Mouse (Mus musculus): Measurements from ENCODE around the gene Adprhl1. TPM values are rescaled to one million over a fixed set of nuclear protein-coding genes. Genes with fewer than 3 reads are reported as not detected.

Adprhl1 gene
- total and polyA plus RNA-seq, 2 experiments from 2014 or later = 252 to 337 TPM

- 64% methylated on average over 3 of the region's 3 CpGs for WGBS
- ATAC-seq (ENCODE audit: insufficient read depth, low read depth) (no peak), DNase-seq (ENCODE audit: low spot score) (no peak)
- no peak overlapping the region for H3K4me2 ChIP-seq (ENCODE audit: low read depth, low read length)
- no peak overlapping the region for H3K4me3 ChIP-seq (ENCODE audit: low read depth, low read length)
- H3K4me1 ChIP-seq (ENCODE audit: control insufficient read depth, insufficient read depth) = peaks cover 18% of the 10 kb centered on the region; the same call in 1 of the 2 replicates
- peaks cover 18% of the 10 kb centered on the region; the same call in 1 of the 2 replicates for H3K27me3 ChIP-seq (ENCODE audit: control insufficient read depth, insufficient read depth, low read length)
- H3K36me3 ChIP-seq (replicated peaks; ENCODE audit: control insufficient read depth, insufficient read depth, low read length) = no peaks in the 10 kb centered on the region
- H3K9me3 ChIP-seq (replicated peaks; ENCODE audit: control insufficient read depth, low read length) = no peaks in the 10 kb centered on the region
- H3K9ac ChIP-seq (replicated peaks; ENCODE audit: low read depth, low read length) = no peak overlapping the region
- no peak overlapping the region for H3K27ac ChIP-seq (ENCODE audit: low read depth)
- no peak for TF ChIP-seq EP300 (IDR thresholded peaks at IDR 0.05; ENCODE audit: low read depth)
- TF ChIP-seq CTCF (IDR thresholded peaks at IDR 0.05; ENCODE audit: low read depth) = no peak
Observed at GRCm38 (mm10) chr8:13202806-13203205, 51.2 kb downstream of the Adprhl1 start.

DNA sequence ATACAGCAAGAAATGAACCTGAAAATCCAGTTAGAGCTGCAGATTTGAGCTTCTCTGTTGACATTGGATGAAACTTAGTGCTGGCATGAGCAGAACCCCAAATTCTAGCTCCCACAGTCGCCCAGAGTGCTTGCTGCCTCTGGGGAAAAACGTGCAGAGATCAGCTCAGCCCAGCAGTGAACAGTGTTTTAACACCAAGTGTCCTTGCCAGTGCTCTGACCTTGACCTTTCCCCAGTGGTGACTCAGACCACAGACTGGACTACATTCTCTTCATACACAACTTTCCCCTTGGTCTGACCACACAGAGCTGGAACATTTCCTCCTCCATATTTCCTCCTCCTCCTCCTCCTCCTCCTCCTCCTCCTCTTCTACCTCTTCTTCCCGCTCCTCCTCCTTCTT is 51.9 kb downstream of the Adprhl1 start:
- TF ChIP-seq CTCF (IDR thresholded peaks at IDR 0.05; ENCODE audit: low read depth) = no peak
- TF ChIP-seq EP300 (IDR thresholded peaks at IDR 0.05; ENCODE audit: low read depth) = no peak
- H3K9ac ChIP-seq (replicated peaks; ENCODE audit: low read depth, low read length) = no peak overlapping the region

DNA sequence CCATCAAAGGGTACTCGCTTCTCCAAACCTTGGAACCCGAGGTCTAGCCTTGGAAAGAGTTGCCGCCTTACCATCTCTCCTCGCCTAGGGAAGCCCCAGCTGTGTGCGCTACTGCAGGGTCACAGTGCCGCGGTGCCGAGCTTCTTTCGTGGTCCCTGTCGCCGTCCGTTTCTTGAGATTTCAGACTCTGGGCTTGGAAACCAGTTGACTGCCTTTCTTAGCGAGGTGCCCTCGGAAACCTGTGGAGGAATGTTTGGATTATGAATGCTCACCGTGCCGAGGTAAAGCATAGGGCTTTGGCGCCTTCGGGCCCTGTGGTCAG is 53.0 kb downstream of the Adprhl1 start:
- ATAC-seq (ENCODE audit: insufficient read depth, low read depth) = no peak

More for the DNA sequence above, 51.9 kb downstream of the Adprhl1 start:
- WGBS = 48% methylated on average over 3 of the region's 3 CpGs
- H3K27me3 ChIP-seq (ENCODE audit: control insufficient read depth, insufficient read depth, low read length) = peaks cover 21% of the 10 kb centered on the region; the same call in 1 of the 2 replicates
- no peak overlapping the region for H3K27ac ChIP-seq (ENCODE audit: low read depth)
- H3K4me2 ChIP-seq (ENCODE audit: low read depth, low read length) = 0 out of 2 replicates have a peak overlapping the region, but pooled peaks have one; percentile 95
- H3K9me3 ChIP-seq (replicated peaks; ENCODE audit: control insufficient read depth, low read length) = no peaks in the 10 kb centered on the region
- no peak for ATAC-seq (ENCODE audit: insufficient read depth, low read depth)
- DNase-seq (ENCODE audit: low spot score) = no peak
- no peaks in the 10 kb centered on the region for H3K36me3 ChIP-seq (replicated peaks; ENCODE audit: control insufficient read depth, insufficient read depth, low read length)
- H3K4me3 ChIP-seq (ENCODE audit: low read depth, low read length) = no peak overlapping the region
- peaks cover 18% of the 10 kb centered on the region; the same call in 1 of the 2 replicates for H3K4me1 ChIP-seq (ENCODE audit: control insufficient read depth, insufficient read depth)

GRCm38 (mm10) chr8:13200301-13201012 is 53.5 kb downstream of the Adprhl1 start, which contains the start of gene Grtp1:
TSS of gene Grtp1 (minus strand) at chr8:13200620.
- Histone ChIP-seq H3K4me2 (ENCODE audit: low read depth, low read length) (peak within 1 kb of the TSS; percentile 95), H3K4me1 (ENCODE audit: control insufficient read depth, insufficient read depth) (peaks cover 18% of the 10 kb centered on the region; the same call in 1 of the 2 replicates), H3K27ac (ENCODE audit: low read depth) (no peak within 1 kb of the TSS), H3K9ac (replicated peaks; ENCODE audit: low read depth, low read length) (peak within 1 kb of the TSS; percentile 58), H3K27me3 (ENCODE audit: control insufficient read depth, insufficient read depth, low read length) (peaks cover 21% of the 10 kb centered on the region; the same call in 1 of the 2 replicates), H3K9me3 (replicated peaks; ENCODE audit: control insufficient read depth, low read length) (no peaks in the 10 kb centered on the region), H3K36me3 (replicated peaks; ENCODE audit: control insufficient read depth, insufficient read depth, low read length) (no peaks in the 10 kb centered on the region), H3K4me3 (ENCODE audit: low read depth, low read length) (peak within 1 kb of the TSS; percentile 79)
- peak; percentile 72 for ATAC-seq (ENCODE audit: insufficient read depth, low read depth)
- no peak for DNase-seq (ENCODE audit: low spot score)
- under 1% methylated on average over 51 of the region's 58 CpGs for WGBS
- TF ChIP-seq CTCF (IDR thresholded peaks at IDR 0.05; ENCODE audit: low read depth) = no peak
- no peak for TF ChIP-seq EP300 (IDR thresholded peaks at IDR 0.05; ENCODE audit: low read depth)

More for the DNA sequence above, 53.0 kb downstream of the Adprhl1 start:
- DNase-seq (ENCODE audit: low spot score) = no peak
- H3K4me3 ChIP-seq (ENCODE audit: low read depth, low read length) = peak overlapping the region; percentile 79
- no peaks in the 10 kb centered on the region for H3K9me3 ChIP-seq (replicated peaks; ENCODE audit: control insufficient read depth, low read length)
- H3K27me3 ChIP-seq (ENCODE audit: control insufficient read depth, insufficient read depth, low read length) = peaks cover 21% of the 10 kb centered on the region; the same call in 1 of the 2 replicates
- H3K9ac ChIP-seq (replicated peaks; ENCODE audit: low read depth, low read length) = peak overlapping the region; percentile 58
- peak overlapping the region; percentile 95 for H3K4me2 ChIP-seq (ENCODE audit: low read depth, low read length)
- 2% methylated on average over 18 of the region's 18 CpGs for WGBS
- TF ChIP-seq EP300 (IDR thresholded peaks at IDR 0.05; ENCODE audit: low read depth) = no peak
- TF ChIP-seq CTCF (IDR thresholded peaks at IDR 0.05; ENCODE audit: low read depth) = no peak
- no peak overlapping the region for H3K27ac ChIP-seq (ENCODE audit: low read depth)
- no peaks in the 10 kb centered on the region for H3K36me3 ChIP-seq (replicated peaks; ENCODE audit: control insufficient read depth, insufficient read depth, low read length)
- H3K4me1 ChIP-seq (ENCODE audit: control insufficient read depth, insufficient read depth) = peaks cover 18% of the 10 kb centered on the region; the same call in 1 of the 2 replicates

GRCm38 (mm10) chr8:13199385-13200061 is 54.4 kb downstream of the Adprhl1 start:
- Histone ChIP-seq H3K27me3 (ENCODE audit: control insufficient read depth, insufficient read depth, low read length) (peaks cover 21% of the 10 kb centered on the region; the same call in 1 of the 2 replicates), H3K4me1 (ENCODE audit: control insufficient read depth, insufficient read depth) (peaks cover 18% of the 10 kb centered on the region; the same call in 1 of the 2 replicates), H3K4me2 (ENCODE audit: low read depth, low read length) (peak overlapping the region; percentile 95), H3K9me3 (replicated peaks; ENCODE audit: control insufficient read depth, low read length) (no peaks in the 10 kb centered on the region), H3K36me3 (replicated peaks; ENCODE audit: control insufficient read depth, insufficient read depth, low read length) (no peaks in the 10 kb centered on the region), H3K27ac (ENCODE audit: low read depth) (no peak overlapping the region), H3K9ac (replicated peaks; ENCODE audit: low read depth, low read length) (peak overlapping the region; percentile 58; the same call in 1 of the 2 replicates), H3K4me3 (ENCODE audit: low read depth, low read length) (peak overlapping the region; percentile 79)
- ATAC-seq (ENCODE audit: insufficient read depth, low read depth) (no peak), DNase-seq (ENCODE audit: low spot score) (no peak)
- WGBS = 37% methylated on average over 14 of the region's 14 CpGs
- no peak for TF ChIP-seq EP300 (IDR thresholded peaks at IDR 0.05; ENCODE audit: low read depth)
- TF ChIP-seq CTCF (IDR thresholded peaks at IDR 0.05; ENCODE audit: low read depth) = no peak
